Mouse (Mus musculus) T-helper 17 cell (primary cell): ENCODE measurements around the gene Rnf214.
"Not testable (repeated sequence)": the region's sequence is repeated elsewhere in the genome, so short reads cannot be mapped to it uniquely, and the experiment has no call there.

Experiments
- in situ Hi-C, 2 experiments: fragments of 300-600 bp; cut with MboI, MseI; formaldehyde crosslinking; loops; 1 replicate in 1 of 2; 2 replicates in 1 of 2; pipeline ENCODE4 v1.15.1; 2025; ENCODE audit warnings: high pct_unique_total_duplicates in 2 of 2

Gene Rnf214

DNA sequence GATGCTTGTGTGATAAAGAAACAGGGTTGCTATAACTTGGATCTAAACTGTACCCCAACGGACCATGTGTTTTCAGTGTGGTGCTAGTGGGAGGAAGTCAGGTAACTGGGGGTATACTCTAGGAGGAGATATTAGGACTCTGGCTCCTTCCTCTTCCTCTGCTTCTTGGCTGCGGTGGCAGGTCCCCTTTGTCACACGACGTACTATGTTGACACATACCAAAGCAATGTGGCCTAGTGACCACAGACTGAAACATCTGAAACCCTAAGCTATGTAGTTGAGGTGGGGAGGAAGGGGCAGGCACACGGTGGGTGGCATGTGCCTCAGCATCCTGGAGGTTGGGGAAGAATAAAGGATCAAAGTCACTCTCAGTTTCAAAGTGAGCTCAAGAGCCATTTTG is 55.4 kb downstream of the Rnf214 start:
- in situ Hi-C loops: no loop called here

DNA sequence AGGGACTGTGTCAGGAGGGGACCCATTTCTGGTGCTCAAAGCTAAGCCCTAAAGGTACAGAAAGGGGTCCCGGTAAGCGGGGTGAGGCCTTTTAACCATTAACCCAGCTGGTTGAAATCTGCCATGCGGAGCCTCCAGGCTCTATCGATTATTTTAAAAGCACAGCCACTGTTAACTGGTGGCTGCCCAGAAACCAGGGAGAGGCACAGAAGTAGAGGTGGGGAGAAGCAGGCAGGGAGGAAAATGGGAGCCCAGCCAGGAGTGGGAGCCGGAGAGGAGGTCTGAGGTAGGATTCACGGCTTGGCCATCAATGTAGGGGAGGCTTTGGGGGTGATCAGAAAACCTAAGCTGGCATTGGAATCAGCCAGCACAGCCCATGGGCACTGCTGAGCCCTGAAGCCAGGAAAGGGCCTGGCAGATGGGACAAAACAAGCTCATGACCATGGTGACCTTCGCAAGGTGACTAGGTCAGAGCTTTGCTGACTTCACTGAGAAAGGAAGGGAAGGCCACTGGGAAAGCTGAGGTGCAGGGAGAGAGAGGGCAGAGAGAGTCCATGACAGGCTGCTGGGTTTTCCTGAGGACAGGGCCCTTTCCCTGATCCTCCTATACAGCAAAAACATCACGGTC is 56.1 kb downstream of the Rnf214 start:
- in situ Hi-C loops: no loop called here

DNA sequence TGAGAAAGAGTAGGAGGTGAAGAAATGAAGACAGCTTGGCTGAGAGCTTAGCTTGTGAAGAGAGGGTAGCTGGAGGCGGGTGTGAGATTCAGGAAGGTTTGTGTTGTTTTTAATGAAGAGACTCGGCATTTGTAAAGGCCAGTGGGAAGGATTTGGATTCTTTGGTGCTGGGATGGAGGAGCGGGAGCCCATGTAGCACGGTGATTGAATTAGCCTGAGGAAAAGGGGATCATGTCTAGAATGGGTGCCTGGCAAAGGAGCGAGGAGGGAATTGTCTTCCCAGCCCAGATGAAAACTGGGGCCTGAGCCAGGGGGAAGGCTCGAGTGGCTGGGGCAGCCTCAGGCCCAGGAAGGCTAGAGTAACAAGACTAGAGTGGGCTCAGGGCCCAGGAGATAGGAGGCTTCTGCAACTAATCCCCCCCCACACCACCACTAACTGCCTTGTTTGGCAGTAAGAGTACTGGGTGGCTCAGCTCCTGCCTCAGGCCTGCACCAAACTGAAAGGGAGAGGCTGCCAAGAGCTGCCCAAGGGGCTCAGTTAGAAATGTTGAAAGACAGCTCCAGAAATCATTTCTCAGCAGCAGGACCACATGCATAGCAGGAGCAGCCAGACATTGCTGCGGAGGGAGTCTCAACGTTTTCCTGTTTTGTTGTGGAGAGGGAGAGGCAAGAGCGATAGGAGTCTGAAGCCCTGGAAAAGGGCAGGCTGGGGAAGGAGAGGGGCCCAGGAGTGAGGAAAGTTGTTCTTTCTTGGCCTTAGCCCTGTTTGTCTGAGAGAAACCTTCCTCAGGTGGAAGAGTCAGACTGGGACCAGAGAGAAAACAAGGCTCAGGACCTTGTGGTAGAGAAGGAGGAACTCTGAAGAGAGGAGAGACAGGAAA is 56.9 kb downstream of the Rnf214 start:
- in situ Hi-C loops: no loop called here

DNA sequence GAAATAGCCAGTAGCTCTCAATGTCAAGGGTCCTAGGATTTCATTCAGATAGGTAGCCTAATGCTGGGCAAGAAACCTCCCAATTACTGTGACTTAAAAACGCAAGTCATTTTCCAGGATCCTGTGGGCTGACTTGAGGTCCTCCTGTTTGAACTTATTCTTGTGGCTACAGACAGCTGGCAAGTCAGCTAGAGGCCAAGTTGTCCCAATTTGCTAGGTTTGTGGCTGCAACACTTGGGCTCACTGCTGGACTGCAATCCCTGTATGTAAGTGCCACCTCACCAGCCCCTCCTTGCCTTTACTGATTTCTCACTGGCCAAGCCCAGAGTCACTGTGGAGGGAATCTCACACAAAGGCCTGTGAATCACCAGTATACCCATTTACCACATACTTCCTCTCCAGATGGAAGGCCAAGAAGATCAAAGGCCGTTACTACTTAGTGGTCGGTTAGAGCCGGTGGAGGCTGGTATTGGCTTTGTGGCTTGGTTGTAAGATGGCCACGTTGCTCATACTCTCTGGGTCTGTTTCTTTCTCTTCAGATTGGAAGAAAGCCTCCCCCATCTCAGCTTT is 59.7 kb downstream of the Rnf214 start:
- in situ Hi-C loops: no loop called here

DNA sequence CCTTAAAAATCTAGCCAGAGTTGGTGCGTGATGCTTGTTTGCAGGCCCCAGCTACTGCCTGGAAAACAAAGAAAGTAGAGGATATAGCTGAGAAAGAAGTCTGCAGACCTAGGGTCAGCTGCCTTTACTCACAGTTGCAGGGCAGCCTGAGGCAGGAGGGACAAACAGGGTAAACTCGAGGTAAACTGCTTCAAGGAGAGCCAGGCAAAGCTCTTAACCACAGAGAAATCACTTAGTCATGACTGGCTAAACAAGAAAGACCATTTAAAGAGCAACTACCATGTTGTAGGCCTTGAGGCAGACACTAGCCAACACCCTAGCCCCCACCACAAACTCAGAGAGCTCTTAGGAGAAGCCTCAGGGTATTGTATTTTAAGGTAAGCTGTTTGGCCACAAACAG is 60.5 kb downstream of the Rnf214 start:
- in situ Hi-C loops: not testable (repeated sequence)

DNA sequence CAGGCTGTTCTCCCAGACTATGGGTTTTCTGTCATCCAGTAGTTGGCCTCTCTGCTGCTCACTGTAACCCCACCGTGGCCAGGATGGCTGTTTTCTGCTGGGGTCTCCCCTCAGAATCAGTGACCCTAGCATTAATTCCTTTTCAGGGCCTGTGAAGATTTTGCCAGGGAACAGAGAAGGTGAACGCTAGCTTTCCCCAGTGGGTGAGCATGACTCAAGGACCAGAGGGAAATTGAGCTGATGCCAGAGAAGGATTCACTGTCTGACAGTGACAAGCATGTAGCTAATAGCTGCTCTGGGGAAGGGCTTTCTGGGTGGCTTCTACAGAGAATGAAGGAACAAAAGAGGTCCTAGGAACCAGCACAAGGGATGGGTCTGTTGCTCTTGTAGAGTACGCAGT is 61.2 kb downstream of the Rnf214 start:
- in situ Hi-C loops: no loop called here

DNA sequence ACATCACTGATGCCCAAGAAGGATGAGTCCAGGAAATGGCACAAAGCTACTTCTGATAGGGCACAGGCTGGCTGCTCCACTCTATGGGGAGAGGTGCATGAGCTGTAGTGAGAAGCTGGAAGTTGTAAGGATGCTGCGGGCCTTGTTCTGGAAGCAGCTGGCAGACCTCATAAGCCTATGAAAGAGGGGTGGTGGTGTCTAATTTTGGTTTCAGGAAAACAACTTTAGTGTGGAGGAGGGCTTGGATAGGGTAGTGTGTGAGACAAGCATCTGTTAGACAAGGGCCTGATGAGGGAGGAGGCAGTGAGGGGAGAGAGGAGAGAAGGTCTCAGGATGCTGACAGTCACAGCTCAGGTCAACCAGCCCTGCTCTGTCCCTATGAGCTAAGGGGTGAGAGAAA is 62.9 kb downstream of the Rnf214 start:
- in situ Hi-C loops: no loop called here

DNA sequence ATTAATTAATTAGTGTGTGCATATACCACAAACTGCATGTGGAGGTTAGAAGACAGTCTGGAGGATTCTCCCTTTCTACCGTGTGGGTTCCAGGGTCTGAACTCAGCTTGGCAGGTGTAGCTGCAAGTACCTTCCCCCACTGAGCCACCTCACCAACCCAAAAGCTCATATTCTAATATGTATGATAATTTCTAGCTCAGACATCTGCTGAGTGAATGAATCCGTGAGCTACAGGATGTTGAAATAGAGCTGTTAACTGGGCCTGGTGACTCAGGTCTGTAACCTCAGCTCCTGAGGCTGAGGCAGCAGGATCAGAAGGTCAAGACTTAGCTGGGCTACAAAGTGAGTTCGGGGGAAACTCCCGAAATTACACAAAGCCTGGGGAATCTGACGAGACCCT is 63.7 kb downstream of the Rnf214 start:
- in situ Hi-C loops: no loop called here

DNA sequence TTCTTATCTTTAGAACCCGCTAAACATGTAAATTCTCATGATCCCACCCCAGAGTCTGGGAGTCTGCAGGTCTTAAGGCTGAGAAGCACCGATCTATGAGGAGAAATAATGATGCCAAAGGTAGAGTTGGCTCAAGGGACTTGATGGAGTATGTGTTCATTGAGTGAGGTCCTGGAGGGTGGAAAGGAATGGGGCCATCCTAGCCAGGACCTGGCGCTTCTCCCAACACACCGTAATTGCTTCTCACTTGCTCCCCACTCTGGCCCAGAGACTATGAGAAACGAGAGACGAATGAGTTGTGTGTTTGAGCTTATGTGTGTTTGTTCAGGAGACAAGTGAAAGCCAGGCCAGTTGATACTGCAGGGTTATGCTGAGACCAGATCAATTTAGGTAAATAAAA is 65.3 kb downstream of the Rnf214 start:
- in situ Hi-C loops: no loop called here

DNA sequence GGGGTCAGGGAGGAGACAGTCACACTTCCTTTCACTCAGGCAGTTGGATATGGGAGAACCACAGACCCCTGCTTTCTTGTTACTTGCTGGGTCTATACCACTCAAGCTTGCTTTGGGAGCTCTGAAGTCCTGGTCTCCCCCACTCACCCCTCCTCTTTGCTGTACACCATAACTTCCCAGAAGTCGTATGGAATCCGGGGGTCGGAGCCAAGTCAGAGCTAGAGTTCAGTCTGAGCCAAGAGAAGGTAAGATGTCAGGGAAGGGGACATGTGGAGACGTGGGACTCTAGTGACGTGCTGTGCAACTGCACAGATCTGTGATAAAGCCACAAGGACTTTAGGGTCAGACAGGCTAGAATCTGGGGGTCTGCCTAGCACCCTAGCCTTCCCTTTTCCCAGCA is 66.4 kb downstream of the Rnf214 start:
- in situ Hi-C loops: no loop called here

DNA sequence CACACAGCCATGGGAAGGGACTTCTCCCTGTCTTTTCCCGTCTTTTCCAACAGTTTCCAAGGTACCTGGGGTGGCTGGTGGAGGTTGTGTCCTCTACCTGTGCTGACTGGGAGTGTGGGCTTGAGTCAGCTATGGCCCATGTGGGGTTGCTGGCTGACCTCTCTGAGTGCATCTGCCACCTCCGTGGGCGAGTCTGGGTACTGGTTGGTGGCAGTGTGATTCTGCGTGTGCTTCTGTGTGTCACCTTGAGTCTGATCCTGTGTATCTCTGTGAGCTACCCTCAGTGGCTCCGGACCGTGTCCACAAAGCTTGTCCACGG is 66.8 kb downstream of the Rnf214 start:
- in situ Hi-C loops: no loop called here

DNA sequence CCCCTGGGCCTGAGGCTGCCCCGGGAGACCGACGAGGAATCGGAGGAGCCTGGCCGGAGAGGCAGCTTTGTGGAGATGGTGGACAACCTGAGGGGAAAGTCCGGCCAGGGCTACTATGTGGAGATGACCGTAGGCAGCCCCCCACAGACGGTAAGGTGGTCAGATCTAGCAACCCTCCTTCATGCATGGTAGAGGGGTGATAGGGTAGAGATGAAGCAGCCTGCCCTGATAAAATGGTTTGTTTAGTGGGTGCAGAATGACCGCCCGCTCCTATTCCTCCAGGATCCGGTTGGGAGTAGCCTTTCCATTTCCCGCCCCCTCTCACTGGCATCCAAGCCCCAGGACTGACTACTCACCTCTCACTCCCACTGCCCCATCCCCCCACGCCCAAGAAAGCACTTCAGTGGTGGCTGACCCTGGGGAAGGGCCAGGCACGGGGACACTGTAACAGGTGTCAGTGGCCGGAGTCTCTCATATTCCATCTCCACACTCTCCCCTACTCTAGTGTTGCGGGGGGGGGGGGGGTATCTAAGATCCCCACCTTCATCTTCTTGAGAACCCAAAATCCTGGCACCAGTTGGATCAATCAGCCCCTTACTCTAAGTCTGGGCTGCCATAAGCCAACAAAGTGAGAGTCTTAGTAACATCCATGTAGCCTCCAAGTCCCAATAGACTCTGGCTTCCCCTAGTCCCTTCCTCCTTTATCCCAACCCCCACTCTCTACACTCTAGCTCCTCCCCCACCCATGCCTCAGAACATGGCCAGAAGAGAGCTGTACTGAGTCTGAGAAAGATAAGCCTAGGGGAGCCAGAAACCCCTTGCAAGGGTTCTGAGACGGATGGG is 67.4 kb downstream of the Rnf214 start:
- in situ Hi-C loops: no loop called here

DNA sequence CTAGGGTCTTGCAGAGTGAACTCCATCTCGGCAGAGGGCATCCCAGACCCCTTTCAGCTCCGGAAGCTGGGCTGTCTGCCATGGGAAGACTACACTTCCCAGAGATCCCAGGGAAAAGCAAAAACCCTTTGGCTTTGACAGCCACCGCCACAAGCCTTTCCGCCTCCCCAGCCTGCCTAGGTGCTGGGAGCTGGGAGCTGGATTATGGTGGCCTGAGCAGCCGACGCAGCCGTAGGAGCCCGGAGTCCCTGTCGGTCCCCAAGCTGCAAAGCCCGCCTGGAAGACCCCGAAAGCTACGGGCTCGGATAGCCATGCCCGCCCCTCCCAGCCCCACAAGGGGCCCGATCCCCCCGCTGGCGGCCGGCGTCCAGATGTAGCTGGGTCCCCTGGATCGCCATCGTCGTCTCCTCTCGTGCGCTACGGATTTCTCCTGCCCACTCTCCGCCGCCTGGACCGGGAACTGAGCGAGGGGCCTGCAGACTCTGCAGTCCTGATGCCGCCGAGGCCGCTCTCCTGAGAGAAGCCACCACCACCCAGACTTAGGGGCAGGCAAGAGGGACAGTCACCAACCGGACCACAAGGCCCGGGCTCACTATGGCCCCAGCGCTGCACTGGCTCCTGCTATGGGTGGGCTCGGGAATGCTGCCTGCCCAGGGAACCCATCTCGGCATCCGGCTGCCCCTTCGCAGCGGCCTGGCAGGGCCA is 68.1 kb downstream of the Rnf214 start, which contains the start of gene Bace1:
Bace1 (plus strand) TSS at position 147 of the 705 bp plus-strand sequence.
- in situ Hi-C loops: no loop called here

DNA sequence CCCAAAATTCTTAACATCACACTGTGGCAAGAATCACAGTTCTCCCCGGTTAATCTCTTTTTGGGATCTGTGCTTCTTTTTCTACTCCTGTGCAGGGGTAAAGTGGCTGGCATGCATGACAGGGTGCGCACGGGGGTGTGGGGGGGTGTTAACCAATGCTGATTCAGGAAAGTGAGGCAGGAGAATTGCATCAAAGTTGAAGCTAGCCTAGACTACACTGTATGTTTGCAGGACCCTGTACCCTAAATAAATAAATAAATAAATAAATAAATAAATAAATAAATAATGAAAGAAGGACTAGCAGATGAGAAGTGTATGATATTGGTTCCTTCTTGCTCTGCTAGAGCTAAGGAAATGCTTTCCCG is 68.7 kb downstream of the Rnf214 start:
- in situ Hi-C loops: no loop called here

DNA sequence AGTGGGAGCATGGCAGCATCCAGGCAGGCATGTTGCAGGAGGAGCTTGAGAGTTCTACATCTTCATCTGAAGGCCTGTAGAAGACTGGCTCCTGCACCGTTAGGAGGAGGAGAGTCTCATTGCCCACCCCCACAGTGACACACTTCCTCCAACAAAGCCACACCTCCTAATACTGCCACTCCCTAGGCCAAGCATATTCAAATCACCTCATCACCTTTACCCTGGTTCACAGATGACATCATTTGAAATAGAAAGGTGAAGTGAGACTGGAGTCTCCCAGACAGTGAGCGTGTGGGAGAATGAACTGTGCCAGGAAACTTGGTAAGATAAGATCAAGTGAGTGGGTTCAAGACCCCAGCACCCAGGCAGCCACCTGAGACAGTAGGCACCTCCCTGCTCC is 73.2 kb downstream of the Rnf214 start:
- in situ Hi-C loops: no loop called here

DNA sequence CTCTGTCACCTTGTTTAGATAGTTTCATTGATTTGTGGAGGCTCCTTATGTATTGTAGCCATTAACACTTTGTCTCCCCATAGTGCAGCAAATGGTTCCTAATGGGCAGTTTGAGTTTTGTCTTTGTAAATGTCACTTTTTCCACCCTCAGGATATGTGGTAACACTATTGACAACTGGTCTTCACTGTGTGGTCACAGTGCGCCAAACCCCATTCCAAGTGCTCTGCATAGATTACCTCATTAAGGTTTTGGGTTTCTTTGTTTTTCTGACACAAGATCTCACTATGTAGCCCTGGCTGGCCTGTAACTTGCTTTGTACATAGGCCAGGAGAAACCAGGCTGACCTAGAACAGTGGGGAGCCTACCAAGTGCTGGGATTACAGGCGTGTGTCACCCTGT is 73.8 kb downstream of the Rnf214 start:
- in situ Hi-C loops: no loop called here

DNA sequence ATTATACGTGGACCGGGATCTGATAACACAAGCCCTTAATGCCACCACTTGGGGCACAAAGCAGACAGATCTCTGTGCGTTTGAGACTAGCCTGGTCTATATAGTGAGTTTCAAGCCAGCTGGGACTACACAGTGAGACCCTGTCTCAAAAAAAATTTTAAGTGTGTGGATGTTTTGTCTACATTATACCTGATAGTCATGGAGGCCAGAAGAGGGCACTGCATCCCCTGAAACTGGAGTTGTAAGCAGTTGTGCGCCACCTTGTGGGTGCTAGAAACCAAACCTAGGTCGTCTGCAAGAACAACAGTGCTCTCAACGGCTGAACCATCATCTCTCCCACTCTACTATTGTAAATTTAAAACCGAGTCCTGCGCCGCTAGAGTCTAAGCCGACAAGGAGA is 77.6 kb downstream of the Rnf214 start:
- in situ Hi-C loops: no loop called here

DNA sequence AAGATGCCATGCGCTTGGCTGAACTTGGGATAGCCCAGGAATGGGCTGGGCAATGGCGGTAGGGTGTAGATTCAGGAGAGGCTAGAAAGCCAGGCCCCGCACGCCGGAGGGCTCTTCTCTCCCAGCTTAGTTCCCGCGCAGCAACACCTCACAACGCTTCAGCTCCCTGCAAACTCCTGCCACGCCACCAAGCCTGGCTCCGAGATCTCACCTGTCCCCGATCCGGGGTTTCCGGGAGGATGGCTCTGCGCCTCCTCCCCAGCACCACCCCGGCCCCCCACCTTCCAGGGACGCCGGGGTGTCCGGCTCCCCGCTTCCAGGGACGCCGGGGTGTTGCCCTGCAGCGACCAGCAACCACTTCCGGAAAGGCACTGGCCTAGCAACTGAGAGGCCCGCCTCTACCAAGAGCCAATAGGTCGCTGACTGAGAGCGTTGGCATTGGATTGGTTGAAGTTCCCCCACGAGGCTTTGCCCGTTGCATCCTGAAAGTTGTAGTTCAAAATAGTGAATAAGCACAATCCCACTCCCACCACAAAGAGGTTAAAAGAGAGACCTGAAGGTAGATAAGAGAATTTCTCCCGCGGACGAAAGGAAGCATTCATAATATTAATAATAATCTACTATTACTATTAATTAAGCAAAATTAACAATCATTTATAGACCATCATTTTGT is 78.3 kb downstream of the Rnf214 start, which contains the start of gene Cep164:
Cep164 (minus strand) TSS at position 401 of the 673 bp plus-strand sequence.
- in situ Hi-C loops: no loop called here

DNA sequence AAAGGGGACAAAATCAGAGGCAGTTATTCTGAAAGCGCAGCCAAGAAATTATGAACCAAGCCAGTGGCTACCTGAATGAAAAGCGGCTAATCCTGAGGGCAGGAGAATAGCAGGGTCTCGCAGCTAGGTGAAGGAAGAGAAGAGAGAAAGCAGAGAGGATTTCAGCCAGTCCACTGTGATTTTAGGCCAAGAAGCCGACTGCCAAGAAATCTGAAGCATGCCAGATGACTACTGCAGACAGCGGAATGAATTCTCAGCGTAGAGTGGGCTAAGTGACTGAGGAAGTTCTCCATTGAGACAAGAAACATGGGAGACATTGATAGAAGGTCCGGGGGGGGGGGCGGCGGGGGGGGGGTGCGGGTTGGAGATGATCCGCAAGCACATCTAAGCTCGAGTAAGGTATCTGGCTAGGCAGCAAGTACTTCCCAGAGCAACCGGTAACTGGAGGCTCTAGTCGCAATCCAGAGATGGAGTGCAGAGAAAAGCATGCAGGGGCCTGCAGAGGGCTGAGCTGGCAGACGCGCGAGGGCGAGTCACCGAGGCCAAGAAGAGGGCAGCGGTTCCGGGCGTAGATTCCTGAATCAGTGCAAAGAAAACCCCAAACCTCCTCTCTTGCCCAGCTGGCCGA is 78.9 kb downstream of the Rnf214 start:
- in situ Hi-C loops: no loop called here

DNA sequence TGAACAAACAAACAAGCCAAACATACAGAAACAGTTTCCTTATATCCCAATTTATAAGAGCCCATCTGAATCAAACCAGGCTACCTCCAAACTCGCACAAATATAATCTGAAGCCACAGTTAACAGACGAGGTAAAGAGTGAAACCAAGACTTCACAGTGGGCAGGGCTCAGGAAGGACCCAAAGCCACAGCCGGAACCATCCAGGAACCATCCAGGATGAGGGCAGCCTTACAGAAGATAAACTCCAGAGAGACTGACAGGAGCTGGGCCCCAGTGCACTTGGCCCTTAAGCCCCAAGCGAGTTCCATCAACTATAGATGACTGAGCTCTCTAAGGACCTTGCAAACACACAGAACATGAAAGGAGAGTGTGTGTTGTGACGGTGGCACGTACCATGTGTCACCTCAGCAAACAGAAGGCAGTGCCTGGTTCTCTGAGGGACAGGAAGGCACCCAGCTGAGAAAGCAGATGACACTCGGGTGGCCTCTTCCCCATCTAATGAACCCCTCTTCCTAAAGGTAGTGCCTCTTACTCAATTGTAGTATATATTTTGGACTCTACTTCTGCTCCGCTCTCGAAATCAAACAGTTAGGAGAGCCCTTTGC is 88.2 kb downstream of the Rnf214 start:
- in situ Hi-C loops: no loop called here
